Mouse (Mus musculus) lung, adult 2 months (tissue): Measurements from ENCODE around the gene Sh3pxd2a.

ENCODE experiments used
- CTCF ChIP-seq: fragments of 200-500 bp; IDR thresholded peaks from 2 replicates; pipeline ENCODE4 v1.5.1; 2011; ENCODE audit warnings: mild to moderate bottlenecking, low read length, control low read depth; ENCODE audit not compliant: insufficient read depth
- POLR2A ChIP-seq: fragments of 200-500 bp; IDR thresholded peaks from 2 replicates; pipeline ENCODE4 v1.6.1; 2011; ENCODE audit warnings: low read depth, mild to moderate bottlenecking, control low read depth, low read length, borderline replicate concordance; ENCODE audit errors: extremely low read depth

- TF ChIP-seq CTCF = no peak
- no peak for TF ChIP-seq POLR2A
These were observed 36.3 kb upstream of the Sh3pxd2a start for GRCm38 (mm10) chr19:47500389-47501011.
